15 mouse cellular contexts compared by ENCODE assay signal in genomic region chr7:98874411-98874951, GRCm38 (mm10). TPM values are rescaled to one million over a fixed set of nuclear protein-coding genes. Genes with fewer than 3 reads are reported as not detected.
DNase-seq lines count a peak whose midpoint lies in the region; ATAC-seq and TF ChIP-seq lines count a peak whose summit lies in the region.
"Had no signal": no experiment of that assay in that cellular context is flagged by ENCODE, and none has a peak within 500 bp of the region (broad histone marks: within the 10 kb centered on the region; RNA-seq: fewer than 3 reads in every experiment).

No protein-coding gene starts in this region.

- 0 out of 2 replicates have a peak, but pooled peaks have one; percentile 19 for ATAC-seq in heart, embryonic 12.5 days (ENCODE audit: insufficient number of reproducible peaks, low FRiP score)
- ATAC-seq in limb, embryonic 12.5 days (ENCODE audit: insufficient number of reproducible peaks, insufficient read depth, low FRiP score, low TSS enrichment, low read depth), result no peak
- ATAC-seq in midbrain, embryonic 15.5 days (replicated peaks), result no peak

- no peak for TF ChIP-seq CTCF in left cerebral cortex, adult 2 months (IDR thresholded peaks at IDR 0.05)

- DNase-seq in heart, postnatal 10 days, result no peak
- DNase-seq in adrenal gland, adult (ENCODE audit: inconsistent age in 2 of 2, low spot score in 1 of 2), result peak; percentile 75 to 86
- DNase-seq in lung, postnatal 10 days, result peak; percentile 53
- no peak for DNase-seq in left cerebral cortex, adult 2 months (ENCODE audit: extremely low spot score in 1 of 2, low spot score in 2 of 2)
- no peak for DNase-seq in gastrocnemius, adult 8-10 months (ENCODE audit: low spot score in 2 of 2)
- DNase-seq: cerebellum, adult 11 months; kidney, adult 9 months; layer of hippocampus, postnatal 36 days; right cerebral cortex, postnatal 4 days had no signal

- H3K4me1 ChIP-seq in heart, embryonic 12.5 days (replicated peaks), result peaks cover 60% of the 10 kb centered on the region
- peaks cover 84% of the 10 kb centered on the region for H3K4me1 ChIP-seq in limb, embryonic 12.5 days (replicated peaks)
- peaks cover 21% of the 10 kb centered on the region for H3K4me1 ChIP-seq in midbrain, embryonic 15.5 days

- H3K27ac ChIP-seq in heart, embryonic 12.5 days (ENCODE audit: poor library complexity, severe bottlenecking), result peak overlapping the region; percentile 26; the same call in 1 of the 2 replicates
- H3K27ac ChIP-seq in limb, embryonic 12.5 days, result no peak overlapping the region
- H3K27ac ChIP-seq in midbrain, embryonic 15.5 days, result no peak overlapping the region
- H3K27ac ChIP-seq in left cerebral cortex, adult 2 months, result no peak overlapping the region

- H3K4me2 ChIP-seq in heart, embryonic 12.5 days, result no peak overlapping the region
- H3K4me2 ChIP-seq in limb, embryonic 12.5 days, result no peak overlapping the region
- H3K4me2 ChIP-seq in midbrain, embryonic 15.5 days, result no peak overlapping the region

- no peaks in the 10 kb centered on the region for H3K36me3 ChIP-seq in heart, embryonic 12.5 days
- no peaks in the 10 kb centered on the region for H3K36me3 ChIP-seq in limb, embryonic 12.5 days
- H3K36me3 ChIP-seq in midbrain, embryonic 15.5 days (replicated peaks), result no peaks in the 10 kb centered on the region
- H3K36me3 ChIP-seq: embryonic facial prominence, embryonic 13.5 days; hindbrain, embryonic 10.5 days had no signal

- no peak overlapping the region for H3K4me3 ChIP-seq in heart, embryonic 12.5 days
- H3K4me3 ChIP-seq in limb, embryonic 12.5 days (replicated peaks), result no peak overlapping the region
- H3K4me3 ChIP-seq in midbrain, embryonic 15.5 days, result no peak overlapping the region
- H3K4me3 ChIP-seq in left cerebral cortex, adult 2 months, result no peak overlapping the region
- H3K4me3 ChIP-seq: embryonic facial prominence, embryonic 13.5 days; hindbrain, embryonic 10.5 days had no signal

- H3K27me3 ChIP-seq in heart, embryonic 12.5 days (replicated peaks), result 0 out of 2 replicates have a peak, but pooled peaks cover 2% of the 10 kb centered on the region
- H3K27me3 ChIP-seq in limb, embryonic 12.5 days, result peaks cover 34% of the 10 kb centered on the region
- no peaks in the 10 kb centered on the region for H3K27me3 ChIP-seq in midbrain, embryonic 15.5 days (replicated peaks)

- intact Hi-C loops in heart, postnatal 10 days (cut with DNase I), result no loop called here
- intact Hi-C loops in left cerebral cortex, adult 2 months (cut with DNase I), result no loop called here

- H3K9me3 ChIP-seq in heart, embryonic 12.5 days (replicated peaks), result no peaks in the 10 kb centered on the region
- no peaks in the 10 kb centered on the region for H3K9me3 ChIP-seq in limb, embryonic 12.5 days
- no peaks in the 10 kb centered on the region for H3K9me3 ChIP-seq in midbrain, embryonic 15.5 days
- H3K9me3 ChIP-seq: embryonic facial prominence, embryonic 13.5 days; hindbrain, embryonic 10.5 days had no signal

- H3K9ac ChIP-seq in heart, embryonic 12.5 days, result no peak overlapping the region
- 0 out of 2 replicates have a peak overlapping the region, but pooled peaks have one; percentile 8 for H3K9ac ChIP-seq in limb, embryonic 12.5 days (replicated peaks)
- no peak overlapping the region for H3K9ac ChIP-seq in midbrain, embryonic 15.5 days
- H3K9ac ChIP-seq: embryonic facial prominence, embryonic 13.5 days had no signal

- 42% methylated on average over 6 of the region's 6 CpGs for WGBS in heart, embryonic 12.5 days
- 57% methylated on average over 6 of the region's 6 CpGs for WGBS in limb, embryonic 12.5 days
- WGBS in midbrain, embryonic 15.5 days, result 68% methylated on average over 6 of the region's 6 CpGs

RNA-seq across cellular contexts. Expression of gene Wnt11, which starts 39.6 kb away (rescaled TPM):
- 26.3 and 31.0 TPM in 2 replicates for polyA plus RNA-seq in heart, embryonic 12.5 days (2016; fragmentation: Nextera tagmentation; extraction: Ambion mirVana)
- 1 to 10 TPM; 2.5 to 2.6 TPM for total RNA-seq in heart, postnatal 10 days (2021)
- 44.4 and 67.0 TPM in 2 replicates for polyA plus RNA-seq in limb, embryonic 12.5 days (2016; fragmentation: Nextera tagmentation; extraction: Ambion mirVana)
- polyA plus RNA-seq in midbrain, embryonic 15.5 days (2015; fragmentation: Nextera tagmentation; extraction: Ambion mirVana), result 0.99 and 1.0 TPM in 2 replicates
- total RNA-seq in left cerebral cortex, adult 2 months (2021), result 1 to 10 TPM in 1 of 2 experiments, under 1 TPM in 1; 0.93 to 1.0 TPM
- total RNA-seq in gastrocnemius, adult 8-10 months (2022), result 1 to 10 TPM; 5.3 to 7.6 (median 5.9) TPM
- total RNA-seq: common myeloid progenitor, adult 5-6 weeks had no signal

Comparison
In these comparisons a context has a peak if more than half of its experiments do, and no peak if none do; other contexts are left out.
1. DNase-seq: peak in adrenal gland, adult (2 of 2) and lung, postnatal 10 days (single experiment); none in heart, postnatal 10 days (0 of 2), left cerebral cortex, adult 2 months (0 of 2) and gastrocnemius, adult 8-10 months (0 of 2).